Mouse (Mus musculus): Measurements from ENCODE around the gene Gm20388.

DNA sequence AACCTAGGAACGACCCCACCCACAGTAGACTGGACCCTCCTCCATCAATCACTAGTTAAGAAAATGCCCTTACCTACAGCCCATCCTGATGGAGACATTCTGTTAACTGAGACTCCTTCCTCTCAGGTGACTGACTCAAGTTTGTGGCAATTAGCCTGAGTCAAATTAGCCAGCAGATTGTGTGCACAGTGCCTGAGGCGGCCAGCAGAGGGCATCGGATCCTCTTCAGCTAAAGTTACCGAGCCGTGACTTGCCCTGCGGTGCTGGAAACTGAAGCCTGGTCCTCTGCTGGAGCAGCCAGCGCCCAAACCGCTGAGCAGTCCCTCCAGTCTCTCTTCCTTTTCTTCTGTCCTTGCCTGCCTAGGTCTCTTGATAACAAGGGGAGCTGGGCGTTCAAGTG is 56.8 kb downstream of the Gm20388 start:
- no peak for TF ChIP-seq CTCF (IDR thresholded peaks at IDR 0.05; ENCODE audit: low read depth, low read length)
- TF ChIP-seq GATA1 (IDR thresholded peaks at IDR 0.05; ENCODE audit: borderline replicate concordance, low read length) = no peak
- no peak for TF ChIP-seq TAL1 (conservative IDR thresholded peaks at IDR 0.05; ENCODE audit: low read depth, low read length)
- no peak for TF ChIP-seq POLR2AphosphoS5 (IDR thresholded peaks at IDR 0.05; ENCODE audit: insufficient replicate concordance, low read depth, low read length)
- TF ChIP-seq GATA2 (IDR thresholded peaks at IDR 0.05; ENCODE audit: borderline replicate concordance, low read depth, low read length) = no peak

Measured in G1E (cell line).